Mouse (Mus musculus) T-cell, adult 66 days (primary cell): ENCODE measurements around the gene Gpr85. TPM values are rescaled to one million over a fixed set of nuclear protein-coding genes. Genes with fewer than 3 reads are reported as not detected.

Experiments
- total RNA-seq, 2 experiments: library from RNA; stranded (reverse); gene quantifications; 3 replicates in 1 of 2; 4 replicates in 1 of 2; pipeline ENCODE4 v1.2.4; 2023

Gene Gpr85
- not detected for total RNA-seq

DNA sequence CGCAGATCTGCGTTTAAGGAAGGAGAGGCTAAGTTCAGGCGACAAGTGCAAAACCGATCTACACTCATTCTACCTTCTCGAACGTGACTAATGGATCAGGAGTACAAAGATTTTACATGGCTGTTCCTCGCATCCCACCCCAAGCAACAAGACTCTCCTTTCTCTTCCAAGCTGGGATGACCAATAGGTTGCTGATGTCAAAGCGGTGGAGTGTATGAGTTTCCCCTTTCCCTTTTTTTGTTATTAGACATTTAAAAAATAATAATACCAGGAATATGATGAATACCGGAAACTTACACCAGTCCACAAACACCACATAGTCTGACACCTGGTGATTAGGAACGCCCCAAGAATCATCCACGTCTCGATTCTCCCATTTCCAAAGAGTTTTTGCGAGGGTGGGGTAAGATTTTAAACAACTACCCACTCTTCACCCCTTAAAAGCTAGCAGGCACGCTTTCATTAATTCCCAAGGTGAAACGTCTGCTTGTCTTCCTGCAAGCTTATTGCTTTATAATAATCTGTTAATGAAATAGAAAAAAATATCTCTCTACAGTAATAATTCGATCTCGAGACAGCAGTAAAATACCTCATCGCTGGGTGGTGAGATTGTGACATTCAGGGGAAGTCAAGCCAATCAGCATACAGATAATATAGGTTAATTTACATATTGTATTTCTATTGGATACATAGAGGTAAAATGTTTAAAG is at the start of gene Gpr85:
Gene Gpr85, minus strand, starts transcription at position 598 of the 710 bp plus-strand sequence.

GRCm38 (mm10) chr6:13870919-13871624 is 31.3 kb upstream of the Gpr85 start, which contains the start of gene 2610001J05Rik:
TSS of gene 2610001J05Rik (minus strand) at chr6:13871518.

Other genes with a start within 250 kb of the Gpr85 start
- 10 to 100 TPM; 48.4 to 57.0 TPM for gene Tmem168, start 231.8 kb downstream of the Gpr85 start, total RNA-seq
- gene Bmt2, start 162.0 kb downstream of the Gpr85 start, total RNA-seq, result 10 to 100 TPM; 22.7 to 24.4 TPM
- gene 2610001J05Rik, start 31.6 kb upstream of the Gpr85 start, total RNA-seq, result 10 to 100 TPM; 33.2 to 38.2 TPM